Mouse (Mus musculus): Measurements from ENCODE around the gene Dnali1. TPM values are rescaled to one million over a fixed set of nuclear protein-coding genes. Genes with fewer than 3 reads are reported as not detected.
A peak's percentile ranks its signal among the peaks of the same experiment; 100 is the strongest.

The Dnali1 gene
- total RNA-seq, 2 experiments from 2014 or later = 0.80 to 0.91 TPM

DNA sequence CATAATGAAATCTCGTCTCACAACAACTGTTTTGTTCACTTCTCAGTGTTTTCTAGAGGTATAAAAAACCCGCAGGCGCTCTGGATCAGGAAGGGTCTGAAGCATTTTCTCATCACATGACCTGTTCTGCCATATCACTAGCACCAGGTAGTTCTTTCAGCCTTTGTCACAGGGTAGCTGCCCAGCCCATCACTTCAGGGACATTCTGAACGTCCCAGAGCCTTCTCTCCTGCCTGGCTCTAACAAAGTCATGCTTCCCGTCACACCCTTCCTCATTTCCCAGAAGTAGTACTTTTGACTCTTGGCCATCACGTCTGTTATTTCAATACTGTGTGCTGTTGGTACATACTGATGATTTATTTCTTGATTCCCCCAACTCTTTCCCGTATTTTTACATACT is 21.0 kb downstream of the Dnali1 start:
- DNase-seq = no peak
- intact Hi-C loops (cut with DNase I) = no loop called here

- no peak for DNase-seq
- intact Hi-C loops (cut with DNase I) = no loop called here
These were observed 31.2 kb downstream of the Dnali1 start for GRCm38 (mm10) chr4:125034341-125034740.

- peak; percentile 92 for DNase-seq
- intact Hi-C loops (cut with DNase I) = no loop called here
These were observed 35.5 kb downstream of the Dnali1 start for GRCm38 (mm10) chr4:125029891-125030614.

DNA sequence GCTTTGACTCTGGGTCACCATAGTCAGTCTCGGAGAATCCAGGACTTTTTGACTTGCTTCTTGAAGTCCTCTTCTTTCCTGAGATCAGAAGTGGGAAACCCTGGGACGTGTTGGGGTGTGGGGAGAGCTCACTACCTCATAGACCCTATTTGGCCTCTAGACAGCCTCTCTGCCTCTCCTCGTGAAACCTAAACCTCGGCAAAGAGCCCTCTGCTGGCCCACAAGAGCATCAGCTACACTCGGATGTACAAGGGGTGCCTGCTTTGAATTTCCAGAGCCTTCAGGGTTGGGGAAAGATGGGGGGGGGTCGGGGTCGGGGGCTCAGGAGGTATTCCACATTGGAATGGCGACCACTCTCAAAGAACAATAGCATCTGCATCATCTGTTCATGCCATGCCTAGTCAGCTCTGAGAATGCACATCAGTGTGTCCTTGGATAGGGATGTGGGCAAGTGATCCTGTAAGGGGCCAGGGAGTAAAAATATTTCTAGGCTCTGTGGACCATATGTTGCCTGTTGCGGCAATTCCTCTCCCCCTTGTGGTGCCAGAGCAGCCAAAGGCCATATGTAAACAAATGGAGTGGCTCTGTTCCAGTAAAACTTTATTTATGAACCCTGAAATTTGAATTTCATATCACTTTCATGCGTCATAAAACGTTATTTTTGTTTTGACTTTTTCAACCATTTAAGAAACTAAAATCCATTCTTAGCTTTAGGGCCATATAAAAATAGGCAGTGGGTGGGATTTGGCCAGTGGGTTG is 44.5 kb downstream of the Dnali1 start:
- peak; percentile 22 for DNase-seq
- intact Hi-C loops (cut with DNase I) = no loop called here

GRCm38 (mm10) chr4:125017431-125017830 is 48.1 kb downstream of the Dnali1 start:
- DNase-seq = peak; percentile 57
- intact Hi-C loops (cut with DNase I) = no loop called here

GRCm38 (mm10) chr4:125015806-125016635 is 49.5 kb downstream of the Dnali1 start, which contains the start of gene Gnl2:
Gnl2 (plus strand) TSS chr4:125016585.
- intact Hi-C loops (cut with DNase I) = no loop called here
- DNase-seq = no peak

DNA sequence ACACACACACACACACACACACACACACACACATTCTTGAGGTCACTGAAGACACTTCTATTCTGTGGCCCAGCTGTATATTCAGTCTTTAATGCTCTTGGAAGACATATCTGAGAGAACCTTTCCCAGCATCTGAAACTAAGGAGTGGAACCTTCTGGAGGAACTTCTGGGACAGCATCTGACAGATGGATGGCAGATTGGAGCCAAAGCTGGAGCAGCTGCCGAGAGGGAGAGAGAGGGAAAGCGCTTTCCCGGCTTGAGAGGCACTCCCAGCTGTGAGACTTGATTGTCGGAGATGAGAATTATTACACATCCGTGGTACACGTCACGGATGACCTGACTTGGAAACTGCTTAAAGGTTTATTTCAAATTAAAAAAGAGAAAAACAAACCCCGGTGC is 56.8 kb downstream of the Dnali1 start:
- no peak for DNase-seq
- intact Hi-C loops (cut with DNase I) = no loop called here

- peak; percentile 62 for DNase-seq
- intact Hi-C loops (cut with DNase I) = no loop called here
These were observed 57.3 kb downstream of the Dnali1 start for GRCm38 (mm10) chr4:125008220-125008619.

GRCm38 (mm10) chr4:125007460-125007859 is 58.0 kb downstream of the Dnali1 start:
- intact Hi-C loops (cut with DNase I) = no loop called here
- DNase-seq = no peak

Other genes with a start within 250 kb of the Dnali1 start
- gene Yrdc, start 215.0 kb downstream of the Dnali1 start, total RNA-seq (2021) = 10 to 100 TPM; 40.6 to 45.8 TPM
- 10 to 100 TPM; 74.1 to 75.1 TPM for gene 1110065P20Rik, start 214.5 kb downstream of the Dnali1 start, total RNA-seq (2021)
- 10 to 100 TPM; 48.8 to 52.5 TPM for gene Maneal, start 203.5 kb downstream of the Dnali1 start, total RNA-seq (2021)
- gene Epha10, start 184.8 kb downstream of the Dnali1 start, total RNA-seq (2021) = 10 to 100 TPM; 15.7 to 18.8 TPM
- 10 to 100 TPM; 16.3 to 18.6 TPM for gene 9930104L06Rik, start 128.7 kb downstream of the Dnali1 start, total RNA-seq (2021)
- 10 to 100 TPM; 10.6 to 11.3 TPM for gene Cdca8, start 126.4 kb downstream of the Dnali1 start, total RNA-seq (2021)
- 1 to 10 TPM; 1.1 to 1.4 TPM for gene Rspo1, start 79.3 kb downstream of the Dnali1 start, total RNA-seq (2021)
- 10 to 100 TPM; 80.4 to 83.5 TPM for gene Gnl2, start 49.1 kb downstream of the Dnali1 start, total RNA-seq (2021)
- gene Snip1, start 969 bp upstream of the Dnali1 start, total RNA-seq (2021) = 10 to 100 TPM; 16.6 to 17.4 TPM
- 100 to 1,000 TPM; 150 to 165 TPM for gene Meaf6, start 19.4 kb upstream of the Dnali1 start, total RNA-seq (2021)
- gene Zc3h12a, start 62.1 kb upstream of the Dnali1 start, total RNA-seq (2021) = under 1 TPM; 0.58 to 0.60 TPM

All from left cerebral cortex, postnatal 4 days (tissue).